Mouse (Mus musculus) left cerebral cortex, postnatal 14 days (tissue): ENCODE data around the gene Tekt5. TPM values are rescaled to one million over a fixed set of nuclear protein-coding genes. Genes with fewer than 3 reads are reported as not detected.

Source experiments
- DNase-seq, 2 experiments: peaks; one replicate each; pipeline ENCODE4 v3.0.0; 2021 to 2022; ENCODE audit warnings: low spot score in 2 of 2, mixed read lengths in 1 of 2
- intact Hi-C: fragments of 180-260 bp; cut with DNase I; formaldehyde crosslinking; loops from one replicate; pipeline ENCODE4 v1.15.1; 2025
- total RNA-seq, 2 experiments: library from RNA; stranded (reverse); gene quantifications; 2 replicates each; pipeline ENCODE4 v1.2.3; 2021

Gene Tekt5
- total RNA-seq, 2 experiments from 2014 or later, result 4.1 to 6.5 TPM

DNA sequence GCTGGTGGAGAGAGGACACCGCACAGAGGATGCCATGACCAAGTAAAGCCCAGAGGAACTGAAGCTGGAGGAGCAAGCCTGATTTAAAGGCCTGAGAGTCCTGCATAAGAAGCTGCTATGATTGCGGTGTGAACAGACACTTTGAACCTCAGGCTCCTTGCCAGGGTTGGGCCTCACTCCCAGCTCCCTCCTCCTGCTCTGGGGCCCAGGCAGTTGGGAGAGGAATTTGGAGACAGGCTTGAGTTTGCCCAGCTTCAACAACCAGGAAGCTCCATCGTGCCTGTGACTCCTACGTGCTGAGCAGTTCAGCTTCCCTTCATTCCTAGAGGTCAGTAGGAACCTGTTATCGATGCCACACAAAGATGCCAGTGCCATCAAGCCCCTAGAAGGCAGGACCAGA lies 45.9 kb downstream of the Tekt5 start:
- intact Hi-C loops, result no loop called here
- DNase-seq, result no peak

DNA sequence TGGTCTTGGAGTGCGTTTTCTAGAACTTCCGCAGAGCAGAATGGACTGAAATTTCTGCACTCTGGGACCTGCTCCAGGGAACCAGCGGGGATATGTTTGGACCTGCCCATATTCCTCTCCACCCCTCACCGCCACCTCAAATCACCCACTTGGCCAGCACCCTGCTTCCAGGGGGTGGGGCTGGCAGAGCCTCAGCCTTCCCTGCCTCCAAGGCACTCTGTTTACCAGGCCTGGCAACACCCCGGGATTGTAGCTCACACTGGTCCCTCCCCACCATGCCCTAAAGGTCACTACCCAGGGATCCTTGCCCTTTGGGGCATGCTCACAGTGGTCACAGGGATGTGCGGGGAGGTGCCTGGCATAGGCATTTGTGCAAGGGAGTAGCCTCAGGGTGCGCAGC lies 47.7 kb downstream of the Tekt5 start:
- intact Hi-C loops, result no loop called here
- DNase-seq, result no peak

DNA sequence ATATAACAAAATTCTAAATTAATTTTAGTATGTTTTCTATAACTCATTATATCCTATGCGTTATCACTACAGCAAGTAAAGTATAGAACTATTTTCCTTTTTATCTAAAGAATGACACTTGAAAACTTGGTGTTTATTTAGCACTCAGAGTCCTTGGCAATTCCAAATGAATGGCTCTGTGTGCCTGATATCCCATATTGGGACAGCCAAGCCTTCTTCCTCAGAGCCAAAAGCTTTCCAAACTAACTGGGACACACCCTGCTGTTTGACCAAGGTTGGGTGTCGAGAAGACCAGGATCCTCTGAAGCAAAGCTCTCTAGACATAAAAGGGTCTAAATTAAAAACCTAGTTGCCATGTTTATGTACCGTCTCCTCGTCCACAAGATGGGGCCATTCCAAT lies 54.2 kb downstream of the Tekt5 start:
- no peak for DNase-seq
- intact Hi-C loops, result no loop called here

DNA sequence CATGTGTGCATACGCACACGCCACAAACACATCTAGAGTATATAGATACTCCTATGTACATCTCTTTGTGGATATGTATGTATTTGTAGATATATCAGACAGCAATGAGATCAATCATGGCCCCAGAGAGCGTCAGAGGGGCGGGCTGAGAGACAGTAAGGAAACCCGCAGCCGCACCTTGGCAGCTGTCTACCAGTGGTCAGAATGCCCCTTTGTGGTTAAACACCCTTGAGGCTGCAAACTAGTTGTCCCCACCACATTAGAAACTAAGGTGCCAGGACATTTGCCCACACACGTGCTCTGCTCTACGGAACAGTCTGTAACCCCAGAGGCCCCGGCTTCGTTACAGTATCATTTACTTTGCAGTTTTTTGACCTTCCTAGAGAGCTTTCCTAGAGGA lies 55.4 kb downstream of the Tekt5 start:
- DNase-seq, result no peak
- intact Hi-C loops, result loop anchor here (5.0 kb wide), 1 partner anchor 42 kb away; no protein-coding TSS in a partner anchor

DNA sequence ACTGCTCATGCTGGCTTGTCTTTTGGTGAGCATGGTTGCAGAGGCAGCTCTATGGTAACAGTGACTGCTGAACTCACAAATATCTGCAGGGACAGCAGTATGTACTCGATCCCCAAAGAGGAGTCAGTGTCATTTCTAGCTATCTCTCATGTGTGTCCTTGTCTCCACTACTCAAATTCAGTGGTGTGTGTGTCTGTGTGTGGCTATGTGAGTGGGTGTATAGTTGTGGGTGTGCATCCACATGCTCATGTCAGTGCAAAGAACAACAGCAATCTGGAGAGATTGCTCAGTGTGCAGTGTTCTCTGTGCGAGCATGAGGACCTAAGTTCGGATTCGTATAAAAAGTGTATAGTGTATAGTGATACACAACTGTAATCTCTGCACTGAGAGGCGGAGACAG lies 56.7 kb downstream of the Tekt5 start:
- intact Hi-C loops, result loop anchor here (5.0 kb wide), 1 partner anchor 44 kb away; no protein-coding TSS in a partner anchor
- DNase-seq, result peak in 1 of 2 experiments; percentile 24

DNA sequence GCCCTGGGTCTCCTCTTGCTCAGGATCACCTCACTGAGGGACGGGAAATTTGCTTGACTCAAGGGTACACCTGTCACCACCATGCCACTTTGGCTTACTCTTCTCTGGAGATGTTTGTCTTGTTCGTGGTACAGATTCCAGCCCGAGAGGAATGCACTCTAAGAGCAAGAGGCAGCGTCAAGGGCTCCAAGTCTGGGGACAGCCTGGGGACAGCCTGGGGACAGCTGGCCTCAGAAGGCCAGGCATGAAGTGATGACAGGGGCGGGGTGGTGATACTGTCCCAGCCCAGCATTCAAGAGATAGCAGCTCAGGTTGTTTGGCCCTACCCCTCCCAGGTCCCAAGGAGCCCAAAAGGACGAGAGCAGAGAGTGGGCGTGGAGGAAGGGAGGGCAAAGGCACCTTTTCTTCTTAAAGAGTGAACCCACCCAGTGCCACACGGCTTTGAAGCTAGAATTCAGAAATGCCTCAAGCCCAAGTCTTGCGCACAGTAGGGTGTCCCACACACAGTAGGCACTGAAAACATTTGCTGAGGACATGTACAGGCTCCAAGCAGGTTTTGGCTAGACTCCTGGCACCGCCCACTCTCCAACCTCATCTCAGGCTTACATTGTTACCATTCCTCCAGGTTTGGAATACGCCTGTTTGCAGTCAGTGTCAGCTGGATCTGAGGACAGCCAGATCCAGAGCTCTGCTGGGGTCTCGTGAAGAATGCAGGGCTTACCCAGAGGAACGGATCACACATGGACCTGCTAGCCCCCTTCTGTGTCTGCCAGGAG lies 57.7 kb downstream of the Tekt5 start:
- peak in 1 of 2 experiments; percentile 22 for DNase-seq
- intact Hi-C loops, result loop anchor here (5.0 kb wide), 1 partner anchor 45 kb away; no protein-coding TSS in a partner anchor

DNA sequence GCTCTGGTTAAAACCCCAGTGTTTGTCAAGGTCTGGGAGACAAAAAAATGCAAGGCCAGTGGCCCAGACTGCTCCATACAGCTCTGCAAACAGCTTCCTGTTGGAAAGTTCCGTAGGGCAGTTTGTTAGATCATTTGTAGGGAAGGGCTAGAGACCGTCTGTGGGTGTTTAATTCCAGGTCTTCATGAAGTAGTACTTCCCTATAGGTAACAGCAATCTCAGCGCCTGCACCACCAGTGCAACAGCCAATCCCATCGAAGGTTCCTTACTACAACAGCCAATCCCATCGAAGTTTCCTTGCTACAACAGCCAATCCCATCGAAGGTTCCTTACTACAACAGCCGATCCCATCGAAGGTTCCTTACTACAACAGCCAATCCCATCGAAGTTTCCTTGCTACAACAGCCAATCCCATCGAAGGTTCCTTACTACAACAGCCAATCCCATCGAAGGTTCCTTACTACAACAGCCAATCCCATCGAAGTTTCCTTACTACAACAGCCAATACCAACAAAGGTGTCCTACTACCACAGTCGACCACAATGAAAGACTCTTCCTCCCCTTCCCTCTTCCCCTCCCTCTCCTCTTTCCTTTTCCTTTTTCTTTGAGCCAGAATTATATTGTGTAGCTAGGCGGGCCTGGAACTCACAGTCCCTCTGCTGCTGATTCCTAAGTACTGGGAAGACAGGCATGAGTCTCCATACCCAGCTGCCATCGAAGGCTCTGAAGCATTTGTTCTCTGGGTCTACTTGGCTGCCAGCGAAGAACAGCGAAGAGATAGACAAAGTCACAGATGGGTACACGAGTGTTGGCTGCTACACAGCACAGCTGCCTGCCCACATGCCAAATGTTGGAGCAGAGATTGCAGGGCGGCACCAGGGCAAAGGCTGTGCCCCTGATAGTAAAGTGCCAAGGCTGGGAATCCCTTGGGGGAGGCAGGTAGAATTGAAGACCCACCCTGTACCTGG lies 58.6 kb downstream of the Tekt5 start:
- intact Hi-C loops, result loop anchor here (5.0 kb wide), 1 partner anchor 46 kb away; no protein-coding TSS in a partner anchor
- no peak for DNase-seq

DNA sequence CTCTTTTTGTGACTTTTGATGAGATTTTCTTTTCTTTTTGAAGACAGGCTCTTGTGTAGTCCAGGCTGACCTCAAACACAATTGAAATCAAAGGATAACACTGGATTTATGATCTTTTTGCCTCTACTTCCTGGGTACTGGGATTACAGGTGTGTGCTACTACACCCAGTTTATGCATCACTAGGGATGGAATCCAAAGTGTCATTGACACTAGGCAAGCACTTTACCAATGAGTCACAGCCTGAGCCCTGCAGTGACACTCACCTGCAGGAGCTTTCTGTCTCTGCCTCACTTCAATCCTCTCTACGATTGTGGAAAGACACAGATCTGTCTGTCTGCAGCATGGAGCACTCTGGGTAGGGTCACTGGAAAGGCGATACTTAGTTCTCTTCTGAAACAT lies 59.3 kb downstream of the Tekt5 start:
- intact Hi-C loops, result loop anchor here (5.0 kb wide), 1 partner anchor 46 kb away; no protein-coding TSS in a partner anchor

DNA sequence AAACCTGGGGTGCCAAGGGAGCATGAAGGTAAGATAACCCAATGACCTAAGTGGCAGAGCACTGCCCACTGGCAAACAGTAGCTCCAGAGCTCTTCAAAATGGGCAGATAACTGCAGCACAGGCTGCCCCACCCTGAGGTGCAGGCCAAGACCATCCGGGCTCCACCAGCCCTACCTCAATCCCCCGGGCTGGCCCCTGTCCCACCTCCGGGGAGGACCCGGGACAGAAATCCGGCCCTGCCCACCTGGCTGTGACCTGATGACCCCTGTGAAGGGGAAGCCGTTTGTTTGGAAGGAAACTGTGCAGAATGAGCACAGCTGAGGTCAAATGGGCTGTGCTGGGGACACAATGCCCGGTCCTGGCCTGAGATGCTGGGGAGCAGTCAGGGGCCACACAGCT lies 62.6 kb downstream of the Tekt5 start:
- DNase-seq, result no peak
- intact Hi-C loops, result no loop called here

More for the DNA sequence above, 59.3 kb downstream of the Tekt5 start:
- DNase-seq, result no peak

DNA sequence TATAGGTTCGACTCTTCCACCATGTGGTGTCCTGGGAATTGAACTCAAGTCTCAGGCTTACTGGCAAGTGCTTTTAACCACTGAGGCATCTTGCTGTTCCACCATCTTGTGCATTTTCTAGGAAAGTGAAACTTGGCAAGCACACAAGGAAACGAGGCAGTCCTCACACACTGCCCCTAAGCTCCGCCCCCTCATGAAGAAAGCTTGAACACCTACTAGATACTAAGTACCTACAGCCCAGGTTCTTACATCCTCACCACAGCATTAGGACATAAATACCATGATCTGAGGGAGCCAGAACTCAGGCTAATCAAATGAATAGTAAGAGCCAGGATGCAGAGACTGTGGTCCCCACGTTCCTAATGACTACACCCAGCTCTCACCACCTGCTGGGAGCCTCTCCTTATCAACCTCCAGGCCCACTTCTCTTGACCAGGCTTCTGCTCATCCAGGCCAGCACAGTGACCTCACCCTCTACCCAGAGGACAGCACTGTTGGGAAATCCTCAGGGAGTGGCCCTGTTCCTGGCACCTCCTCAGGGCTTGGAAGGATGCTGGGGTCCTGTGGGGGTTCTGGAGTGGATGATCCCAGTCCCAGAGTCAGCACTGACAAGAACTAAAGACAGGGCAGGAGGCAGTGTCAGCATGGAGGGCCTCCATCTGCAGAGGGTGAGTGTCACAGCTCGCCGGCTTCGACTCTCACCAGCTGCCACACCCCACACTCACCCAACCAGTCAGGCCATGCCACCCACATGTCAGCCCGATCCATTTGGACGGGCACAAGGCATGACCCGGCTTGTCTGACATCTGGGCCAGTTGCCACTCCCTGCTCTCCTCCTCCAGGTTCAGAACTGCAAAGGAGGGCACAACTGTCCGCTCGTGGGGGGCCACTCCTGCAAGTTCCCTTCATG lies 64.4 kb downstream of the Tekt5 start:
- no peak for DNase-seq
- intact Hi-C loops, result no loop called here

DNA sequence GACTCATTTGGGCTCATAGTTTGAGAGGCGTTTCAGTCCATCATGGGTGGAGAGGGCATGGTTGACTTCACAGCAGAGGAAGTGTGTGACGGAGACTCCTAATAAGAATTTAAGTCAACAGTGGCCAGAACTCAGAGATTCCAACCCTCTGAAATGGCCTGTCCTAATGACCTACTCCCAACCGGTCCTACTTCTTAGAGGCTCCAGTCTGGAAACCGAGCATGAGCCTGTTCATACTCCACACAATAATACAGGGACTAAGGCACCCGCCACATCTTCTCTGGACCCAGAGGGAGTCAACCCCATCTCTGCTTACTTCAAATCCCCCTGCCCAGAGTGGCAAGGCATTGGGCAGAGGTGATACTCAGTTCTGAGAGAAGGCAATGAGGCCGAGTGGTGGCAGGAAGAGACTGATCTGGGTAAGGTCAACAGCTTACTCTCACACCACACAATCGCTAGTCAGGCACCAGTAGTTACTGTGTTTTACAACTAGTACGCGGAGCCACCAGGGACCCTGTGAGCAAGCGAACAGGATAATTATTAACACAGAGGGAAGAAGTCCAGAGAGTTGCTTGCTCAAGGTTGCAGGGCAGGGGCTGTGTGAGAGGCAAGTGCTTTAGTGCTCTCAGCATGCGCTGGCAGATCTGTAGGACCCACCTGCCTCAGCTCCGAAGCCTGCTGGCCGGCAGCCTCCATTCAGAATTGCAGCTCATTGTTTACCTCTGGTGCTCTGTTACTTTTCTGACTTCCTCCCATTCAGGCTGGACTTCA lies 67.5 kb downstream of the Tekt5 start:
- intact Hi-C loops, result no loop called here
- DNase-seq, result no peak

DNA sequence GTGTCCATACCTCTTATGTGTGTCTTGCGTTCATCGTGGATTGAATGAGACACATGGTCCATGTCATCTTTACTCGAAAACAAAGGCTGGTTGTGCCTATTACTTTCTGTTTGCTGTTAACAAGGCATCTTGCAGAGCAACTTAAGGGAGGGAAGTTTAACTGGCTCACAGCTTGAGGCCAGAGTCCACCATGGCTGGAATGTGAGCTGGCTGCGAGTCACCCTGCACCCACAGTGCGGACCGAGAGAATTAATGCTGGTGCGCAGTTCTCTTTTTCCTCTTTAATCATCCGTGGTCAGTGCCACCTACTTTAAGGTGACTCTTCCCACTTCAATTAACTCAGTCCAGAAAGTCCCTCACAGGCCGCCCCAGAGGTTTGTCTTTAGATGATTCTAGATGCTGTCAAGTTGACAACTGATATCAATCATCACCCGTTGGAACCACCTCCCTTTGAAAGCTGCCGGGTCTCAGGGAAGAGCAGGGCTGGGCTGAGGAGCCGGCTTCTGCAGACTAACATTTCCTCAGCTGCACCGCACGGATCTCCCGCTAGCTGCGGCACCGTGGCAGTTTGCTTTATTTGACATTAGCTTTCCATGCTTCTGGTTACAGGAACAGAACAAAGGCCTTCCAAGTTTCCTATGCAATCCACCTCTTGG lies 75.2 kb downstream of the Tekt5 start:
- DNase-seq, result no peak
- intact Hi-C loops, result no loop called here

DNA sequence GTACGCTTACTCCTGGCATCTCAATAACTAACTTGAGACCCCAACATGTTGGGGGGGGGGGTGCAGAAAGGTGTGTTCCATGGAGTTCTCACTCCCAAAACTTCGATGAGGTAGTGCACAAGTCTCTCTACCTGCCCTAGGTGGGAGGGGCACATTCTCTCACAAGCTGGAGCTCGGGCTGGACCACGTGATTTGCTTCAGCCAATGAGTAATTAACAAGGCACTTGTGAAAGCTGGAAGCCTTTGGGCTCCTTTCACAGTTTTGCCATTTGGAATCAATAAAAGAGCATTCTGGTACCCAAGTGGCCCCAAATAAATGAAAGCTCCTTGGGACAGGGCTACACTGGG lies 78.1 kb downstream of the Tekt5 start:
- intact Hi-C loops, result no loop called here

DNA sequence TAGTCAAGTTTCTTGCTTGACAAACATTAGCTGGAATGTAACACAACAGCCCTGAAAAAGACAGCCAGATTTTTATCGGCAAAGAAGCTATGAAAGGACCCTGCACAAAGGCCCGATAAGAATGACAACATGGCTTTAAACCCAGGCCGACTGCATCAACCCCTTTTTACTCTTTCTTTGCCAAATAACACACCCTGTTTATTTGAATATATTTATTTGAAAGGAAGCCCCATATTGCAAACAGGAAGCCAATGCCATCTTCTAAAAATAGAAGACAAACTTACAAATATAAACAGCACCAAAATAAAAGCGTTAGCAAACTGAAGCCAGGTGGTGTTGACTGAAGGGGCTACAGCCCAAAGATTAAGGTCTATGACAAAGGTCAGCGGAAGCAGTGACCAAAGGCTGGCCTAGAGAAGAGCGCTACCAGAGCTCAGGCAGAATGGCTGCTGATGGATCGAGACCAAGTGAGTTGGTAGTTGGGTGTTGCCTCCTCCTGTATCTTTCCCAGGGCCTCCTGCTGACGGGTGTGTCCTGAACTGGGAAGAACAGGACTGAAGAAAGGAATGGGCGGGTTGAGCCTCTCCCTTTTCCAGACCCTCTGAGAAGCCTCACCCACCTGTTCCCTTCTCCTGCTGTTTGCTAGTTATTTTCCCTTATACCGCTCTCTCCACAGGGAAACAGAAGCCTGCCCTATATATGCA lies 78.6 kb downstream of the Tekt5 start:
- DNase-seq, result no peak
- intact Hi-C loops, result no loop called here

More for the DNA sequence above, 78.1 kb downstream of the Tekt5 start:
- DNase-seq, result no peak

DNA sequence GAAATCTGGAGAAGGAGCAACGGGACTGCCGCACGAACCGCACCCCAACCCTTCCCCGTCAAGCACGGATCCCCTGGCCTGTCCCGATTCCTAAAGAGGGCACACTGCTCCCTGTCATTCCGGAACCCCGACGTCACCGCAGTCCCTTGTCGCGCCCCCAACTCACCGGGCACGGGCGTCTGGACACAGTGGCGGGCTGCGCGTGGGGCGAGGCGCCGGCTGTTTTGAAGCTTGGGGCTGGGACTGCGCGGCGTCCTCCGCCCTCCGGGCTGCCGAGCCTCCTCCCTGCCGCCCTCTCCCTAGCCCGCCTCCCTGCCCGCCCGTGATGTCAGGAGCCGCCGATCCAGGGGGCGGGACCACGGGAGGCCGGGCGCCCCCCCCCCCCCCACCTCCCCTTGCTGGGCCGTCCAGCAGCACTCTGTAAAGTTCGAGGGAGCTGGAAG lies 81.6 kb downstream of the Tekt5 start, which contains the start of gene Emp2:
Emp2 (minus strand) TSS at position 323 of the 443 bp plus-strand sequence.
- intact Hi-C loops, result no loop called here
- DNase-seq, result peak in 1 of 2 experiments; percentile 13

DNA sequence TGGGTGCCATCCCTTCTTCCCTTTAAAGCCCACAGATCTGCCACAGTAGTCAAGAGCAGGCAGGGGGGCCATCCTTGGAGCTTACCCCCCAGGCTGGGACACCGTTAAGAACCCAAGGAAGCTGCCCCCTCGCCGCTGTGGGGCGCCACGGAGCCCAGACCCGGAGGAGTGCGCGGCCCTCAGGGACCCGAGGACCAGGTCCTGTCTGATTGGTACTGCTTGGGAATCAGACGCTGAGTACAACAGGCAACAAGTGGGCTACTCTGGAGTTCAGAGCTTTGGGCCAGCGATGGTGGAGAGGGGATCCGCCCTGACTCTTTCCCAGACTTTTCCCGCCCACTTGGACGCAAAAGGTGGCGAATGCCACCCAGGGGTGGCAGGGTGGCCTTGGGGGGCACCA lies 82.1 kb downstream of the Tekt5 start:
- DNase-seq, result no peak
- intact Hi-C loops, result no loop called here

DNA sequence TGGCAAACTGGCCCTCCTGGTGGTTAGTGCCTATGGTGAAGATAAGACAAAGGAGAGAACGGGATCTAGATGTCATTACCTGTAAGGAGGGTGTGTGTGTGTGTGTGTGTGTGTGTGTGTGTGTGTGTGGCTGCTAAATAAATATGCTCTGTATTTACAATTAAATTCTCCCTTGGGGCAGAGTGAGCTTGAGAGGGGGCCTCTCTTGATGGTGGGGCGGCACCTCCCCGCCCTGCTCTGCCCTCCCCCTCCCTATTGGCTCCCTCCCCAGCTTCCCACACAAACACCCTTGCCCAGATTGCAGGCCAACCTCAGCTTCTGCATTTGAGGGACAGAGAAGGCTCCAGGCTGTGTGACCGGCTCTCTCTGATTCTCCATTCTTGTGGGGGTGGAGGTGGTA lies 83.3 kb downstream of the Tekt5 start:
- intact Hi-C loops, result no loop called here
- no peak for DNase-seq
